In the genomic region with DNA sequence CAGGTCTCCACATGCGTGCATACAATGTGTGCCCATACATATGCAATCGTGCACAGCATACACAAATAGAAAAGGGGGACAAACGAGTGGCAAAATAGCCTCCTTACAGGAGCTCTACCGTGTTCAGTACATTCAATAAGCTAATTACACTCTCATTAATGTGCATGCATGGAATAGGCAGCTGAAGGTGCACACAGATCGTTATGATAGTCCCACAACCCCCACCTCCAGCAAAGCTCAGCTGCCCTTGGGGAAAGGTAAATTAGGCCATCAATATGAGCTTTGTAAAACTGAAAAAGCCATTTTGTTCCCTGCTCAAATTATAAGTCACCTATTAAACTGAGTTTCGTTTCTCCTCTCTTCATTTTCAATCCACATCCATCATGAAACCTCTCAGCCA, we compare ENCODE assay signal across 19 mouse cellular contexts.
DNase-seq lines count a peak whose midpoint lies in the region; ATAC-seq and TF ChIP-seq lines count a peak whose summit lies in the region.
"Had no signal": no experiment of that assay in that cellular context is flagged by ENCODE, and none has a peak within 500 bp of the region (broad histone marks: within the 10 kb centered on the region; RNA-seq: fewer than 3 reads in every experiment).

No protein-coding gene starts in this region.

- peaks cover 9% of the 10 kb centered on the region; the same call in 1 of the 2 replicates for H3K4me1 ChIP-seq in hindbrain, embryonic 16.5 days (ENCODE audit: control insufficient read depth, insufficient read depth, low read depth, low read length)
- no peaks in the 10 kb centered on the region for H3K4me1 ChIP-seq in kidney, postnatal 0 days (replicated peaks; ENCODE audit: insufficient read depth, low read length)
- H3K4me1 ChIP-seq: heart, embryonic 15.5 days; liver, embryonic 13.5 days had no signal

- no peaks in the 10 kb centered on the region for H3K36me3 ChIP-seq in hindbrain, embryonic 16.5 days (ENCODE audit: control insufficient read depth, insufficient read depth, low read length)
- no peaks in the 10 kb centered on the region for H3K36me3 ChIP-seq in kidney, postnatal 0 days (ENCODE audit: insufficient read depth, low read length)
- H3K36me3 ChIP-seq: forebrain, embryonic 10.5 days; heart, embryonic 15.5 days; liver, embryonic 13.5 days; midbrain, embryonic 12.5 days had no signal

- WGBS in hindbrain, embryonic 16.5 days: 50% methylated on average over 6 of the region's 6 CpGs
- WGBS in kidney, postnatal 0 days: 67% methylated on average over 6 of the region's 6 CpGs

- intact Hi-C loops in gastrocnemius, adult 2 months (cut with DNase I): no loop called here

- no peaks in the 10 kb centered on the region for H3K27me3 ChIP-seq in hindbrain, embryonic 16.5 days (replicated peaks; ENCODE audit: control insufficient read depth, insufficient read depth, low read length)
- H3K27me3 ChIP-seq in kidney, postnatal 0 days (ENCODE audit: insufficient read depth, low read length): no peaks in the 10 kb centered on the region
- H3K27me3 ChIP-seq: heart, embryonic 15.5 days; liver, embryonic 13.5 days; midbrain, embryonic 12.5 days had no signal

- no peak overlapping the region for H3K4me3 ChIP-seq in hindbrain, embryonic 16.5 days (ENCODE audit: low read length)
- no peak overlapping the region for H3K4me3 ChIP-seq in kidney, postnatal 0 days (replicated peaks; ENCODE audit: low read depth, low read length)
- no peak overlapping the region for H3K4me3 ChIP-seq in gastrocnemius, adult 2 months
- H3K4me3 ChIP-seq: forebrain, embryonic 10.5 days; heart, embryonic 15.5 days; left cerebral cortex, adult 2 months; liver, embryonic 13.5 days; midbrain, embryonic 12.5 days had no signal

- ATAC-seq in hindbrain, embryonic 16.5 days: peak; percentile 48
- ATAC-seq in kidney, postnatal 0 days (replicated peaks; ENCODE audit: low FRiP score, low read depth): no peak
- ATAC-seq: intestine, postnatal 0 days had no signal

- no peak overlapping the region for H3K4me2 ChIP-seq in hindbrain, embryonic 16.5 days (ENCODE audit: low read length)
- H3K4me2 ChIP-seq in kidney, postnatal 0 days (ENCODE audit: low read length): no peak overlapping the region
- H3K4me2 ChIP-seq: heart, embryonic 15.5 days; liver, embryonic 13.5 days; lung, embryonic 14.5 days; midbrain, embryonic 12.5 days had no signal

- H3K27ac ChIP-seq in hindbrain, embryonic 16.5 days (ENCODE audit: low read depth, low read length): no peak overlapping the region; the same call in 1 of the 2 replicates
- peak overlapping the region; percentile 27; the same call in 1 of the 2 replicates for H3K27ac ChIP-seq in kidney, postnatal 0 days
- no peak overlapping the region for H3K27ac ChIP-seq in gastrocnemius, adult 2 months
- H3K27ac ChIP-seq: forebrain, embryonic 10.5 days; heart, embryonic 15.5 days; left cerebral cortex, adult 2 months; liver, embryonic 13.5 days; macrophage; midbrain, embryonic 12.5 days had no signal

- TF ChIP-seq CTCF in kidney, postnatal 0 days (IDR thresholded peaks at IDR 0.05; ENCODE audit: low read depth): no peak
- TF ChIP-seq CTCF in gastrocnemius, adult 2 months (IDR thresholded peaks at IDR 0.05): no peak

- peak; percentile 61 for DNase-seq in kidney, adult 11 months
- DNase-seq in kidney, postnatal 10 days: no peak
- peak; percentile 25 for DNase-seq in kidney, adult 18-20 months
- peak; percentile 9 for DNase-seq in kidney, postnatal 0 days (ENCODE audit: low spot score)
- no peak for DNase-seq in gastrocnemius, adult 2 months
- DNase-seq in heart, adult 11 months: no peak
- DNase-seq: cerebellum, adult 2 months; gastrocnemius, postnatal 25 days; layer of hippocampus, adult 9-11 months; liver, embryonic 13.5 days; lung, embryonic 14.5 days; thymus, postnatal 14 days had no signal

- no peaks in the 10 kb centered on the region for H3K9me3 ChIP-seq in hindbrain, embryonic 16.5 days (ENCODE audit: control insufficient read depth, low read length)
- no peaks in the 10 kb centered on the region for H3K9me3 ChIP-seq in kidney, postnatal 0 days (replicated peaks; ENCODE audit: low read length)
- H3K9me3 ChIP-seq: forebrain, embryonic 10.5 days; heart, embryonic 15.5 days; liver, embryonic 13.5 days; midbrain, embryonic 12.5 days had no signal

- no peak overlapping the region for H3K9ac ChIP-seq in hindbrain, embryonic 16.5 days (ENCODE audit: low read depth, low read length)
- H3K9ac ChIP-seq in kidney, postnatal 0 days (ENCODE audit: low read depth, low read length): no peak overlapping the region
- H3K9ac ChIP-seq: heart, embryonic 15.5 days; liver, embryonic 13.5 days; lung, embryonic 14.5 days; midbrain, embryonic 12.5 days had no signal

Comparison
In these comparisons a context has a peak if more than half of its experiments do, and no peak if none do; other contexts are left out.
1. DNase-seq: peak in kidney, adult 11 months (single experiment), kidney, adult 18-20 months (single experiment) and kidney, postnatal 0 days (single experiment); none in kidney, postnatal 10 days (single experiment), gastrocnemius, adult 2 months (single experiment) and heart, adult 11 months (single experiment).